Mouse (Mus musculus): ENCODE measurements around the gene Cdkn3. TPM values are rescaled to one million over a fixed set of nuclear protein-coding genes. Genes with fewer than 3 reads are reported as not detected.
"Not testable (repeated sequence)": the region's sequence is repeated elsewhere in the genome, so short reads cannot be mapped to it uniquely, and the experiment has no call there.

Cdkn3 gene
- polyA plus RNA-seq, 1 experiment from 2014 or later = 41.8 TPM

DNA sequence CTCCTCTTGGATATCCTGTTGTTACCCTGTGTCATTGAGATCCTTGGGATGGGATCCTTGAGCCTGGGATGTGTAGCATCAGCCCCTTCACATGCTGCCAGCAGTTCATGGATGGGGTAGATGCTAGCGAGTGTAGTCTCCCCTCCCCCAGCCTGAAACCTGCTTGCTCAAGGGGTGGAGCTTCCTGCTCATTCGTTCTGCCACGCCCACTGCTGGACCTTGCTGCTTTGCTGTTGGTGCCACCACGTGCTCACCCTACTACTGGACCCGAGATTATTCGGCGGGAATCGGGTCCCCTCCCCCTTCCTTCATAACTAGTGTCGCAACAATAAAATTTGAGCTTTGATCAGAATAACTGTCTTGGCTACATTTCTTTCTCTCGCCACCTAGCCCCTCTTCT, 6.0 kb upstream of the Cdkn3 start:
- not testable (repeated sequence) for H3K27me3 ChIP-seq; ATAC-seq; H3K4me1 ChIP-seq; H3K4me2 ChIP-seq; H3K4me3 ChIP-seq; H3K9me3 ChIP-seq (replicated peaks); H3K9ac ChIP-seq; H3K36me3 ChIP-seq (ENCODE audit: poor library complexity, severe bottlenecking); H3K27ac ChIP-seq
- 76% methylated on average over 10 of the region's 10 CpGs for WGBS

DNA sequence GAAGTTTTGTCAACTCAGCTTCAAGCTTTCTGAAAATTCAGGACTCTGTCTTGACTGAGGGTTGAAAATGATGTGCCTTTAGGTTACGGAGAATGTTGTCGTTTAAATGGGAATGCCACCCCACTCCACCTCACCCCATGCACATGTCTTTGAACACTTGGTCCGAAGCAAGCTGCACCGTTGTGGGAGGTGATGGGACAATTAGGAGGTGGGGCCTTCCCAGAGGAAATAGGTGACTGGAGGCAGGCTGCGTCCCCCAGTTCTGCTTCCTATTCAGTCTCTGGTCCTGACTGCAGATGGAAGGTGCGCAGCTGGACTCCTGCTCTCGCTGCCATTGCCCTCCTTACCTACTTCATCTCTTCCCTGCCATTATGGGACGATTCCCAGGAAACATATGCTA, 4.5 kb upstream of the Cdkn3 start:
- H3K4me3 ChIP-seq = no peak overlapping the region
- no peak overlapping the region for H3K27ac ChIP-seq
- no peak overlapping the region for H3K4me2 ChIP-seq
- WGBS = 89% methylated on average over 8 of the region's 8 CpGs
- H3K27me3 ChIP-seq = no peaks in the 10 kb centered on the region
- no peaks in the 10 kb centered on the region for H3K36me3 ChIP-seq (ENCODE audit: poor library complexity, severe bottlenecking)
- no peak for ATAC-seq
- peaks cover 2% of the 10 kb centered on the region for H3K4me1 ChIP-seq
- peaks cover 7% of the 10 kb centered on the region; the same call in 1 of the 2 replicates for H3K9me3 ChIP-seq (replicated peaks)
- H3K9ac ChIP-seq = no peak overlapping the region

DNA sequence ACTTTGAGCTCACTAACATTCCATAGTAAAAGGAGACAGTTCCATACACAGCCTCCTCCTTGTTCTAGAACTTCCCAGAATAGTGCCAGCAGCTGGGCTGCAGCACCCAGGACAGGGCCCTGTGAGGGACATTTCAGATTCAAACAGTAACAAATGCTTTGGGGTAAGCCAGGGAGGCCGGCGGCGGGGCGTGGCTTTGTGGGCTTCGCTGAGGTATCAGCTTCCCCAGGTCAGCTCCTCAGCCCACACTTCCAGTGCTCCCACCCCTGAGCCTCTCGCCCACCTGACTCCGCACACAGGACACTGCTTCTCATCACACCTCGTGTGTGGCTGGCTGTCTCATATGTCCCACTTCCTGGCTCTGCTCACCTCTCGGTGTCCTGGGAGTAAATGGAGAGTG, 2.6 kb upstream of the Cdkn3 start:
- H3K4me2 ChIP-seq = no peak overlapping the region
- no peak overlapping the region for H3K4me3 ChIP-seq
- peaks cover 7% of the 10 kb centered on the region; the same call in 1 of the 2 replicates for H3K9me3 ChIP-seq (replicated peaks)
- H3K4me1 ChIP-seq = peaks cover 15% of the 10 kb centered on the region
- H3K9ac ChIP-seq = no peak overlapping the region
- H3K27me3 ChIP-seq = no peaks in the 10 kb centered on the region
- H3K27ac ChIP-seq = no peak overlapping the region
- no peaks in the 10 kb centered on the region for H3K36me3 ChIP-seq (ENCODE audit: poor library complexity, severe bottlenecking)
- WGBS = 69% methylated on average over 9 of the region's 9 CpGs
- no peak for ATAC-seq

DNA sequence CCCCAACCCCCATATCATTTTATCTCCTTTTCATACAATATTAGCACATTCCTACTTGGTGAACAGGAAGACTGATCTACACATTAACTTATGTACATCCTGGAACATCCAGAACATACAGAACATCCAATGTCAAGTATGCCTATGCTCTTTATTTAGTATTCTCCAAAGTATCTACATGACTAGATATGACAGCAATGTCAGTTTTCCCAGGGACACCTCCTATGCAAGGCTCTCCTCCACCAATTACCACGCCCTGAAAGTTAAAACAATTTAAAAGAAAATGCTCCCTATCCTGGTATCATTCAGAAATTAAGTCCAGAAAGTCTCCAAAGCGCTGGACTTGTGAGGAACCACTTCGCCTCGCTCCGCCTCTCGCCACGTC, 379 bp upstream of the Cdkn3 start:
- peaks cover 7% of the 10 kb centered on the region; the same call in 1 of the 2 replicates for H3K9me3 ChIP-seq (replicated peaks)
- peaks cover 15% of the 10 kb centered on the region for H3K4me1 ChIP-seq
- peak overlapping the region; percentile 90 for H3K4me2 ChIP-seq
- ATAC-seq = no peak; the same call in 1 of the 2 replicates
- H3K27ac ChIP-seq = no peak overlapping the region
- peak overlapping the region; percentile 69 for H3K4me3 ChIP-seq
- no peaks in the 10 kb centered on the region for H3K36me3 ChIP-seq (ENCODE audit: poor library complexity, severe bottlenecking)
- 4% methylated on average over 7 of the region's 7 CpGs for WGBS
- no peaks in the 10 kb centered on the region for H3K27me3 ChIP-seq
- no peak overlapping the region for H3K9ac ChIP-seq

DNA sequence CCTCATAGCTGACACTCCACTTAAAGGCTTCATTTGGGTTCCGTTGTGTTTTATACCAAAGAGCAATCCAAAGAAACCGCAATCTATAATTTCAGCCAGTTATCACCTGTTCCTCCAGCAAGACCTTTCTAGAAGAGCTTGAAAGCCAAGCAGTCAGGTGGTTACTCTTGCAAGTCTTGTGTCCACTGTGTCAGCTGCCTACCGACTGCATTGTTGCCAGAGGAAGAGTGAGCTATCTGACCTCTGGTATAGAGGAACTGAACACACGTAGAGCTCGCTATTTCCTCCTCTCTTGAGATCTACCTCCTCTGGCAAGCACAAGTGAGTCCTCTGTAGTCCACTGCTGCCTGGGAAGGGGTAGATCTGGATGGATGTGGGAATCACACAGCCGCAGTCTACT, 845 bp downstream of the Cdkn3 start:
- H3K4me1 ChIP-seq = peaks cover 15% of the 10 kb centered on the region
- peaks cover 7% of the 10 kb centered on the region; the same call in 1 of the 2 replicates for H3K9me3 ChIP-seq (replicated peaks)
- peak overlapping the region; percentile 90 for H3K4me2 ChIP-seq
- no peak for ATAC-seq
- 48% methylated on average over 6 of the region's 6 CpGs for WGBS
- peak overlapping the region; percentile 69 for H3K4me3 ChIP-seq
- H3K27ac ChIP-seq = no peak overlapping the region
- no peaks in the 10 kb centered on the region for H3K27me3 ChIP-seq
- no peaks in the 10 kb centered on the region for H3K36me3 ChIP-seq (ENCODE audit: poor library complexity, severe bottlenecking)
- peak overlapping the region; percentile 77; the same call in 1 of the 2 replicates for H3K9ac ChIP-seq

DNA sequence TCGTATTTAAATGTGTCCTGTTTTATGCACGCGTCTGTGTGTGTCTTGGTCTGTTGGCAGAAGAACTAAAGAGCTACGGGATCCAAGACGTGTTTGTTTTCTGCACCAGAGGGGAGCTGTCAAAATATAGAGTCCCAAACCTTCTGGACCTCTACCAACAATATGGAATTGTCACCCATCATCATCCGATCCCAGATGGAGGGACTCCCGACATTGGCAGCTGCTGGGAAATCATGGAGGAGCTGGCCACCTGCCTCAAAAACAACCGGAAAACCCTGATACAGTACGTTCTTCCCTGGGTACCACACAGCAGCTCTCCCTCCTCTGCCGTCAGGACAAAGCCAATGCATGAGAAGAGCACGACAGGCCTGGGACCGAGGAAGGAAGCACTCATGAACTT, 6.8 kb downstream of the Cdkn3 start:
- no peaks in the 10 kb centered on the region for H3K27me3 ChIP-seq
- no peak overlapping the region for H3K4me2 ChIP-seq
- no peak overlapping the region for H3K4me3 ChIP-seq
- peaks cover 45% of the 10 kb centered on the region for H3K36me3 ChIP-seq (ENCODE audit: poor library complexity, severe bottlenecking)
- 78% methylated on average over 12 of the region's 12 CpGs for WGBS
- no peaks in the 10 kb centered on the region for H3K4me1 ChIP-seq
- peak; percentile 88 for ATAC-seq
- no peak overlapping the region for H3K9ac ChIP-seq
- H3K9me3 ChIP-seq (replicated peaks) = no peaks in the 10 kb centered on the region
- H3K27ac ChIP-seq = no peak overlapping the region; the same call in 1 of the 2 replicates

DNA sequence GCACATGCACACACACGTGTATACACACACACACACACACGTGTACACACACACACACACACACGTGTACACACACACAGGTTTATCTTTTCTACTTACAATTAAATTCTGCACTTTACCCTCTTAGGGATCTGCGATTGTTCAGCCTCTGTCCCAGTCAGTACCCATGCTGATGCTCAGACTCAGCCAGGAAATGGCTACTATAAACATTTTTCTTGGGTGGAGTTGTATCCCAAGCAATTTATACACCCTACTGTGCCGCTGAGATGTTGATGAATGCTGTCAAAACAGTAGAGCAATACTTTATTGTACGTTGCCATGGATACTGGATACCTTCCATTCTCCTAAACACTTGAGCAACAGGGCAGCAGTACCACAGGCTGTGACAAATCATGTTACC, 9.7 kb downstream of the Cdkn3 start:
- Histone ChIP-seq H3K27ac (no peak overlapping the region), H3K27me3 (no peaks in the 10 kb centered on the region), H3K4me3 (no peak overlapping the region), H3K36me3 (ENCODE audit: poor library complexity, severe bottlenecking) (peaks cover 72% of the 10 kb centered on the region), H3K4me2 (no peak overlapping the region), H3K9ac (no peak overlapping the region), H3K9me3 (replicated peaks) (no peaks in the 10 kb centered on the region), H3K4me1 (no peaks in the 10 kb centered on the region)
- no peak for ATAC-seq
- whole genome bisulfite sequencing = 84% methylated on average over 6 of the region's 6 CpGs

DNA sequence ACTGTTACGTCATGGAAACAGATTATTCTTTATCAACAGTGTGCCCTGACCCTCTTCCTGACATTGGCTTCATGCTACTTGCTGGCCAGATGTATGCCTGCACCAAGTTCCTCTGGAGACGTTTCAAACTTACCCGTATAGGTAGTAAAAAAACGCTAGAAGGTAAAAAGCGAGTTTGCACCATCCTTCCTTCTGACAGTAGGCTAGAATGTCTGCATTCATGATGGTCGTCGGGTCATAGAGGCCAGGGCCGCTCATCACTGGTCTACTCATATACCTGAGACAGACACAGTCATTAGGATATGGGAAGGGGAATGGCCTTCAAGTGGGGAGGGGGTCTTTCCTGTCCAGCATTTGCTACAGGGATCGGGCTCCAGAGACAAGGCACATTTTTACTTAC, 18.4 kb downstream of the Cdkn3 start:
- Histone ChIP-seq H3K27me3 (no peaks in the 10 kb centered on the region), H3K27ac (no peak overlapping the region), H3K4me2 (no peak overlapping the region), H3K4me3 (no peak overlapping the region), H3K9ac (no peak overlapping the region), H3K4me1 (no peaks in the 10 kb centered on the region), H3K9me3 (replicated peaks) (peaks cover 7% of the 10 kb centered on the region; the same call in 1 of the 2 replicates), H3K36me3 (ENCODE audit: poor library complexity, severe bottlenecking) (peaks cover 81% of the 10 kb centered on the region)
- ATAC-seq = no peak
- 98% methylated on average over 9 of the region's 9 CpGs for WGBS

DNA sequence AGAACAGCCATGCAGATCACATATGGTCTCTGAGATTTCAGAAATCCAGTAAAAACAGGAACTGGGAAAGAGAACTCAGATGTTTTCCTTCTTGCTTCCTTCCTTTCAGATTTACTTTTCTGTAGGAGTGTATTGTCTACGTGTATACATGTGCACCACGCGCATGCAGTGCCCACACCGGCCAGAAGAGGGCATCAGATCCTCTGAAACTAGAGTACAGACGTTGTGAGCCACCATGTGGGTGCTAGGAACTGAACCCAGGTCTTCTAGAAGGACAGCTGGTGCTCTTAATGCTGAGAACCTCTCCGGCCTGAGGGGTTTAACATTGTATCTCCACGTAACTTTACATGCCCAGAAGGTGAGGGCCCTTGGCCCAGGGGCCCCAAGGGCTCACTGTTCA, 18.9 kb downstream of the Cdkn3 start:
- Histone ChIP-seq H3K9me3 (replicated peaks) (peaks cover 7% of the 10 kb centered on the region; the same call in 1 of the 2 replicates), H3K27ac (no peak overlapping the region), H3K27me3 (no peaks in the 10 kb centered on the region), H3K4me1 (no peaks in the 10 kb centered on the region), H3K9ac (no peak overlapping the region), H3K4me2 (no peak overlapping the region), H3K36me3 (ENCODE audit: poor library complexity, severe bottlenecking) (peaks cover 78% of the 10 kb centered on the region), H3K4me3 (no peak overlapping the region)
- WGBS = 94% methylated on average over 7 of the region's 7 CpGs
- ATAC-seq = no peak

DNA sequence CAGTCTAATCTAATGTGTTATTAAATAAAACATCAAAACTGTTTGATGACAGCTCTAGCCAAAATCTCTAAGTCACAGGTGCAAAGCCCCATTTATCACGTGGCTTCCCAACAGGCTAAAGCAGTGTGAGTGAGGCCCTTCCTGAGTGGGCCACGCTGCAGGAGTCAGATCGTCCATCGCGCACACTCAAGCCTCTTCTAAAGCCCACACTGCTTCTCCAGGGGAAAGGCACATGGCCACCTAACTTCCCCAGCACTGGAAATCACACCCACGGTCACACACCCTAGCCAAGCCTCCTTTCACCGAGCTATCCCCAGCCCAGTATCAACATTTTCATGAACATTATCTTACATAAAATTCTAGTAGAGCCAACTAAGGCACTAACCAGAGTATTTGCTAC, 20.7 kb downstream of the Cdkn3 start:
- 96% methylated on average over 7 of the region's 7 CpGs for WGBS
- Histone ChIP-seq H3K27me3 (no peaks in the 10 kb centered on the region), H3K9ac (no peak overlapping the region), H3K27ac (no peak overlapping the region), H3K36me3 (ENCODE audit: poor library complexity, severe bottlenecking) (peaks cover 60% of the 10 kb centered on the region), H3K4me3 (no peak overlapping the region), H3K4me1 (peaks cover 2% of the 10 kb centered on the region), H3K9me3 (replicated peaks) (peaks cover 7% of the 10 kb centered on the region; the same call in 1 of the 2 replicates), H3K4me2 (no peak overlapping the region)
- ATAC-seq = no peak

DNA sequence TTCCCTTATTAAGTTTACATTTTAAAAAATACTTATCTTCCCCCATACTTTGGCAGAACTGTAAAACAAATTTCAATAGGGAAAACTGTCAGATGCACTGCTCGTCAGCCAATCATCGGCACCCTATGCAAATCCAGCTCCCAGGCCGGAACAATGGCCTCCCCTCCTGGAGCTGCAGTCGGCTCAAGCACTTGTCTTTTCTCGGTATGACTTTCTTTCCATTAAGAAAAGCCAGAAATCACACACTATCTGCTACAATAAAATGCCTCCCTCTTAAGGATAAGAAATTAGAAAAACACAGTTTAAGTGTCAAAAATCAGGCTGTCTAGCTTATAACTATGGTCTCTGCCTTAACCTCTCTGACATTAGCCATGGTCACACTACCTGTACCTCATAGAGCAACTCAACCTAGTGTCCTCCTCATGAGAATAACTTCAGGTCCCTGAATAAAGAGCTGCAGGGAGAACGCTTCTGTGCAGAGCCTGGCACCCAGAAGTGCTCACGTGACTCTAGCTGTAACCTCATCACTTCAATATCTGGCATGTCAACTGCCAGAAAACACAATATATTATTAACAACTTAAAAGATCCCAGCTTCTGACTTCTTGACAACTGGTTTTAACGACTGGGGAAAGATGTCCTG, 22.0 kb downstream of the Cdkn3 start:
- WGBS = 88% methylated on average over 8 of the region's 8 CpGs
- ATAC-seq = no peak
- H3K4me1 ChIP-seq = peaks cover 12% of the 10 kb centered on the region
- no peak overlapping the region for H3K4me3 ChIP-seq
- H3K9ac ChIP-seq = no peak overlapping the region
- H3K9me3 ChIP-seq (replicated peaks) = peaks cover 7% of the 10 kb centered on the region; the same call in 1 of the 2 replicates
- H3K27ac ChIP-seq = no peak overlapping the region
- no peak overlapping the region for H3K4me2 ChIP-seq
- peaks cover 50% of the 10 kb centered on the region for H3K36me3 ChIP-seq (ENCODE audit: poor library complexity, severe bottlenecking)
- H3K27me3 ChIP-seq = no peaks in the 10 kb centered on the region

DNA sequence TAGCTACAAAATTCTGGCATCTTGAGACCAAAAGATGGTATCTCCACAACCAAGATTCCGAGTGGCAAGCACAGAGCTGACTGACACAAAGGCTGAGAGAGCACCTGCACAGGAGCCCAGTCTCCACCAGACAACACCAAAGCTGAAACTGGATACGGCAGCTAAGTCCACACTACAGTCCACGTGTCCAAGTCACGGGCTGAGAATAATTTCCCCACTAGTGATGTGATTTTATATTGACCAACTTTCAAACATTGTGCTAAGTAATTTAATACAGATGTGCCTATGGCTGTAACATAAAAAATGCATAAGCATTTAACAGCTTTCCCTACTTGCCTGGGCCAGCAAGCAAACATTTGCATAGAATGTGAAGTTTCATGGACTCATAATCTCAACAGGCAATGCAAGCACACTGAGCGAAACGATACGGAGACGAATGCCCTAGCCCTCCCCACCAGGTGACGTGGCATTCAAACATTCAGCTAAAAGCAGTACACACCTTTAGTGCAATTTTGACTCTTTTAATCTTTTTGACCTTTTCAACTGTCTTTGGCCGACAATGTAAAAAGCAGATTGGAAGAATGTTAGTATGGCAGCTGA, 23.1 kb downstream of the Cdkn3 start:
- Histone ChIP-seq H3K27ac (no peak overlapping the region), H3K36me3 (ENCODE audit: poor library complexity, severe bottlenecking) (peaks cover 39% of the 10 kb centered on the region), H3K9me3 (replicated peaks) (peaks cover 7% of the 10 kb centered on the region; the same call in 1 of the 2 replicates), H3K4me2 (no peak overlapping the region), H3K4me1 (peaks cover 14% of the 10 kb centered on the region), H3K9ac (no peak overlapping the region), H3K4me3 (no peak overlapping the region), H3K27me3 (no peaks in the 10 kb centered on the region)
- 96% methylated on average over 10 of the region's 10 CpGs for WGBS
- ATAC-seq = no peak

Measured in forebrain, embryonic 13.5 days (tissue).